In genomic region chr4:63019428-63019858, GRCm38 (mm10) we compare ENCODE assay signal across 9 mouse cellular contexts. TPM values are rescaled to one million over a fixed set of nuclear protein-coding genes. Genes with fewer than 3 reads are reported as not detected.
DNase-seq lines count a peak whose midpoint lies in the region; ATAC-seq and TF ChIP-seq lines count a peak whose summit lies in the region.
"Had no signal": no experiment of that assay in that cellular context is flagged by ENCODE, and none has a peak within 500 bp of the region (broad histone marks: within the 10 kb centered on the region; RNA-seq: fewer than 3 reads in every experiment).

No protein-coding gene starts in this region.

- no peak overlapping the region for H3K4me3 ChIP-seq in lung, adult 2 months (replicated peaks; ENCODE audit: extremely low read depth, low read depth, low read length)
- H3K4me3 ChIP-seq in embryonic facial prominence, embryonic 13.5 days, result no peak overlapping the region
- H3K4me3 ChIP-seq in kidney, embryonic 14.5 days (ENCODE audit: low read length), result no peak overlapping the region

- no peak for TF ChIP-seq POLR2A in lung, adult 2 months (IDR thresholded peaks at IDR 0.05; ENCODE audit: borderline replicate concordance, extremely low read depth, low read depth, low read length)

- no peak overlapping the region for H3K4me2 ChIP-seq in embryonic facial prominence, embryonic 13.5 days
- no peak overlapping the region for H3K4me2 ChIP-seq in kidney, embryonic 14.5 days (replicated peaks; ENCODE audit: low read depth, low read length)

- no peak for DNase-seq in lung, adult 2 months
- no peak for DNase-seq in lung, postnatal 14 days
- DNase-seq in retina, embryonic 14.5 days (ENCODE audit: low spot score), result peak; percentile 53
- DNase-seq in frontal cortex, postnatal 36 days (ENCODE audit: low spot score in 2 of 2), result no peak
- no peak for DNase-seq in right cerebral cortex, adult 2 months (ENCODE audit: low spot score in 2 of 2)
- no peak for DNase-seq in layer of hippocampus, adult 9-11 months

- H3K4me1 ChIP-seq in lung, adult 2 months (ENCODE audit: control insufficient read depth, insufficient read depth, low read length), result no peaks in the 10 kb centered on the region
- H3K4me1 ChIP-seq in embryonic facial prominence, embryonic 13.5 days, result peaks cover 9% of the 10 kb centered on the region
- H3K4me1 ChIP-seq in kidney, embryonic 14.5 days (ENCODE audit: control insufficient read depth, insufficient read depth, low read length), result peaks cover 9% of the 10 kb centered on the region; the same call in 1 of the 2 replicates

- 0 out of 2 replicates have a peak, but pooled peaks cover 3% of the 10 kb centered on the region for H3K9me3 ChIP-seq in embryonic facial prominence, embryonic 13.5 days
- H3K9me3 ChIP-seq in kidney, embryonic 14.5 days (ENCODE audit: control insufficient read depth, low read length), result no peaks in the 10 kb centered on the region; the same call in 1 of the 2 replicates

- no peaks in the 10 kb centered on the region for H3K27me3 ChIP-seq in embryonic facial prominence, embryonic 13.5 days
- H3K27me3 ChIP-seq in kidney, embryonic 14.5 days (ENCODE audit: control insufficient read depth, insufficient read depth, low read length), result no peaks in the 10 kb centered on the region

- TF ChIP-seq CTCF in lung, adult 2 months (IDR thresholded peaks at IDR 0.05; ENCODE audit: insufficient read depth, low read length), result peak; percentile 29; the same call in 1 of the 2 replicates

- ATAC-seq in embryonic facial prominence, embryonic 13.5 days (ENCODE audit: insufficient number of reproducible peaks, insufficient read depth, low FRiP score, low TSS enrichment, low read depth), result peak; percentile 59; the same call in 1 of the 2 replicates
- peak; percentile 75 for ATAC-seq in kidney, embryonic 14.5 days (ENCODE audit: low FRiP score, low TSS enrichment)

- no peak overlapping the region for H3K9ac ChIP-seq in embryonic facial prominence, embryonic 13.5 days
- H3K9ac ChIP-seq in kidney, embryonic 14.5 days (ENCODE audit: low read depth, low read length), result no peak overlapping the region

- WGBS in lung, adult 2 months, result 54% methylated on average over 4 of the region's 4 CpGs
- WGBS in embryonic facial prominence, embryonic 13.5 days, result 62% methylated on average over 4 of the region's 4 CpGs
- 81% methylated on average over 4 of the region's 4 CpGs for WGBS in kidney, embryonic 14.5 days

- H3K27ac ChIP-seq in embryonic facial prominence, embryonic 13.5 days, result no peak overlapping the region
- H3K27ac ChIP-seq in kidney, embryonic 14.5 days (ENCODE audit: low read depth, low read length), result no peak overlapping the region
- H3K27ac ChIP-seq: macrophage had no signal

- peaks cover 9% of the 10 kb centered on the region for H3K36me3 ChIP-seq in embryonic facial prominence, embryonic 13.5 days
- H3K36me3 ChIP-seq in kidney, embryonic 14.5 days (ENCODE audit: control insufficient read depth, insufficient read depth, low read length), result no peaks in the 10 kb centered on the region

RNA-seq across cellular contexts. Expression of gene Zfp618, which starts 54.1 kb away (rescaled TPM):
- polyA plus RNA-seq in lung, adult 2 months (2012; rRNA removed), result 1.5 and 1.6 TPM in 2 replicates
- 33.3 and 40.4 TPM in 2 replicates for polyA plus RNA-seq in embryonic facial prominence, embryonic 13.5 days (2015; fragmentation: Nextera tagmentation; extraction: Ambion mirVana)
- polyA plus RNA-seq in kidney, embryonic 14.5 days (2014; fragmentation: Nextera tagmentation; extraction: Ambion mirVana), result 31.5 and 41.1 TPM in 2 replicates
- polyA plus RNA-seq: macrophage had no signal

Comparison
In these comparisons a context has a peak if more than half of its experiments do, and no peak if none do; other contexts are left out.
1. RNA of gene Zfp618, which starts 54.1 kb away (polyA plus RNA-seq): 31.5 to 41.1 TPM in kidney, embryonic 14.5 days and 33.3 to 40.4 TPM in embryonic facial prominence, embryonic 13.5 days; 1.5 to 1.6 TPM in lung, adult 2 months; every median in the first group is over 10 times any median in the second.